Mouse (Mus musculus) embryonic facial prominence, embryonic 13.5 days (tissue): ENCODE data around the gene Zfp146. TPM values are rescaled to one million over a fixed set of nuclear protein-coding genes. Genes with fewer than 3 reads are reported as not detected.

Experiments
- ATAC-seq: fragments of 200-750 bp; cut with Nextera tagmentation; 2 replicates; pipeline ENCODE4 v1.8.0; 2017; ENCODE audit warnings: low read depth; ENCODE audit not compliant: insufficient number of reproducible peaks, insufficient read depth, low FRiP score, low TSS enrichment
- H3K27ac ChIP-seq: fragments of 300-500 bp; sonication (generic); 2 replicates; pipeline ENCODE4 v1.5.1; 2015; ENCODE audit warnings: moderate library complexity, mild to moderate bottlenecking, inconsistent platforms
- H3K27me3 ChIP-seq: fragments of 300-500 bp; sonication (generic); 2 replicates; pipeline ENCODE4 v1.6.1; 2015; ENCODE audit warnings: mild to moderate bottlenecking, inconsistent platforms
- H3K36me3 ChIP-seq: fragments of 300-500 bp; sonication (generic); 2 replicates; pipeline ENCODE4 v1.6.1; 2015; ENCODE audit warnings: mild to moderate bottlenecking, inconsistent platforms
- H3K4me1 ChIP-seq: fragments of 300-500 bp; sonication (generic); 2 replicates; pipeline ENCODE4 v1.6.1; 2015; ENCODE audit warnings: inconsistent platforms
- H3K4me2 ChIP-seq: fragments of 300-500 bp; sonication (generic); 2 replicates; pipeline ENCODE4 v1.6.1; 2015; ENCODE audit warnings: moderate library complexity, mild to moderate bottlenecking, inconsistent platforms
- H3K4me3 ChIP-seq: fragments of 300-500 bp; sonication (generic); 2 replicates; pipeline ENCODE4 v1.5.1; 2015; ENCODE audit warnings: mild to moderate bottlenecking, inconsistent platforms
- H3K9ac ChIP-seq: fragments of 300-500 bp; sonication (generic); 2 replicates; pipeline ENCODE4 v1.6.1; 2015; ENCODE audit warnings: mild to moderate bottlenecking, inconsistent platforms
- H3K9me3 ChIP-seq: fragments of 300-500 bp; sonication (generic); 2 replicates; pipeline ENCODE4 v1.6.1; 2016; ENCODE audit warnings: inconsistent platforms
- WGBS: fragments of 180-500 bp; shearing (Covaris S2); methylation state at CpG from one replicate; pipeline ENCODE4 v1.1.7; 2015; ENCODE audit warnings: mixed read lengths; 5-methylcytosine and 5-hydroxymethylcytosine counted together
- polyA plus RNA-seq: library from polyadenylated mRNA; unstranded; fragments of >200 nt; fragmentation: Nextera tagmentation; extraction: Ambion mirVana; gene quantifications from 2 replicates; pipeline ENCODE4 v1.2.1, GENCODE M21; 2015

The Zfp146 gene
- polyA plus RNA-seq, 1 experiment from 2014 or later, result 23.7 TPM

DNA sequence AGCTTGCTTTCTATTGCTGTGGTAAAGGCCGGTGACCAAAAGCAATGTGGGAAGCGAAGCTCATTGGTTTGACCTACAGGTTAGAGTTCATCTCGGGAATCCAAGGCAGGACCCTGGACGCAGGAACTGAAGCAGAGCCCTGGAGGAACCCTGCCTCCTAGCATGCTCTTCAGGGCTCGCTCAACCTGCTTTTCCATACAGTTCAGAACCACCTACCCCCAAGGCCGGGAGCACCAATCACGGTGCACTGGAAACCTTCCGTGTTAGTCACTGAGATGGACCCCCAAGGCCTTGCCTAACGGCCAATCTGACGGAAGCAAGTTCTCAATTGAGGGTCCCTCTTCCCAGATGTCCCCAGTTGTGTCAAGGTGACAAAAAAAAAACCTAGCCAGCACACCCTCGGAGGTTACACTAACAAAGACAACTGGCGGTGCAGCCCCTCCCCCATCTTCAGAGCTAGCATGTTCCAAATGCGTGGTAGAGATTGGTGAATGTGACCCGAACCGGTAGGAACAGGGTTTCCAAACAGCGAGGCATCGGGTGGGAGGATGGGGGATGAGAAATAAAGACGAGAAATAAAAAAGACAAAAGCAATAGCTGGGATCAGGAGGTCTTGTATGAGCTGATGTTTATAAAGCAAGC lies 30.1 kb upstream of the Zfp146 start:
- no peak for ATAC-seq
- Histone ChIP-seq H3K9ac (no peak overlapping the region), H3K36me3 (no peaks in the 10 kb centered on the region), H3K27me3 (no peaks in the 10 kb centered on the region), H3K27ac (no peak overlapping the region), H3K4me2 (no peak overlapping the region), H3K4me3 (no peak overlapping the region), H3K9me3 (no peaks in the 10 kb centered on the region), H3K4me1 (peaks cover 9% of the 10 kb centered on the region; the same call in 1 of the 2 replicates)
- 72% methylated on average over 18 of the region's 18 CpGs for WGBS

DNA sequence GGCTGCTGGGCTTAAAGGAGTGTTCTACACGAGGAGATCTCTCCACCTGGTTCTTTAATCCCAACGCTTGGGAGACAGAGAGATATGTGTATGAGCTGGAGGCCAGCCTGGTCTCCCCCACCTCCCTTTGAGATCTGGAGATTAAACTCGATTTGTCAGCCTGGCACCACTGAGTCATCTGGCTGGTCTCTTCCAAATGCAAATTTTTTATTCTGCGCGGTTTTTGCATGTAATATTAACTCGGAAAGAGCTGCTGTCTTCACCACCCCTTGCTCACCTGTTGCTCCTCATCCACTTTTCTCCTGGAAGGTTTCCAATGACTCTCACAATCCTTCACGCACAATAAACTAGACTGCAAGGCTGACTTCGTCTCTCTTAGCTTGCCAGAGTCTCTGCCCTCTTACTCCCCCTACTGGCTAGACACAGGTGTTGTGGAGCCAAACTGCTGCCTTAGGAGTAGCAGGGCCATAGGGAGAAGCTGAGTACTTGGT lies 29.0 kb upstream of the Zfp146 start, which contains the start of gene Capns1:
Gene Capns1 (minus strand): TSS at position 331 of the 491 bp plus-strand sequence.
- Histone ChIP-seq H3K9me3 (no peaks in the 10 kb centered on the region), H3K4me3 (peak within 1 kb of the TSS; percentile 11), H3K36me3 (no peaks in the 10 kb centered on the region), H3K4me1 (peaks cover 10% of the 10 kb centered on the region), H3K27ac (no peak within 1 kb of the TSS), H3K4me2 (peak within 1 kb of the TSS; percentile 39), H3K9ac (0 out of 2 replicates have a peak within 1 kb of the TSS, but pooled peaks have one; percentile 0), H3K27me3 (no peaks in the 10 kb centered on the region)
- ATAC-seq, result no peak
- WGBS, result 4% methylated on average over 8 of the region's 8 CpGs

DNA sequence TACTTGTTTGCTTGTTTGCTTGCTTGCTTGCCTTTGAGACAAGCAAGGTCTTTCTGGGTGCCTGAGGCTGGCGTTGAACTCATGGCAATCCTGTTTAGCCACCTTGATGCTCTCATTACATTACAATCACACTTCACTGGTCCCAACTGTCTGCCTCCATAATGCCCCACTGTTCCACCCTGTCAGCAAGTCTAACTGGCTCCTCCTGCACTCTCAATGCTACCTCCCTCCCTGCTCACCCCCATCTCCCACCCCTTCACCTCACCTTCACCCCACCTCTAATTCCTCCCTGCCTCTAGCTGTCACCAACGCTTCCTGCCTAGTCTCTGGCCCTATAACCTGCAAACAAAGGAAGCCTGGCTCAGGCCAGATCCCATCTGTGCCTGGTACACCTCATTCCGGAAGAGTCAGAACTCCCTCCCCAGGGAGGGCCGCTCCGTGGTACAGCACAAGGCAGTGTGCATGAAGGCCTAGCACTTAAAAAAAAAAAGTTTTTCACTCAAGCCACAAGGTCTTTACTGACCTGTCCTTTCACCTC lies 28.1 kb upstream of the Zfp146 start:
- ATAC-seq, result no peak
- H3K36me3 ChIP-seq, result 0 out of 2 replicates have a peak, but pooled peaks cover 1% of the 10 kb centered on the region
- no peak overlapping the region for H3K4me2 ChIP-seq
- WGBS, result 65% methylated on average over 5 of the region's 5 CpGs
- H3K4me1 ChIP-seq, result peaks cover 19% of the 10 kb centered on the region
- no peak overlapping the region for H3K27ac ChIP-seq
- H3K4me3 ChIP-seq, result no peak overlapping the region
- no peaks in the 10 kb centered on the region for H3K27me3 ChIP-seq
- 0 out of 2 replicates have a peak overlapping the region, but pooled peaks have one; percentile 21 for H3K9ac ChIP-seq
- H3K9me3 ChIP-seq, result no peaks in the 10 kb centered on the region

DNA sequence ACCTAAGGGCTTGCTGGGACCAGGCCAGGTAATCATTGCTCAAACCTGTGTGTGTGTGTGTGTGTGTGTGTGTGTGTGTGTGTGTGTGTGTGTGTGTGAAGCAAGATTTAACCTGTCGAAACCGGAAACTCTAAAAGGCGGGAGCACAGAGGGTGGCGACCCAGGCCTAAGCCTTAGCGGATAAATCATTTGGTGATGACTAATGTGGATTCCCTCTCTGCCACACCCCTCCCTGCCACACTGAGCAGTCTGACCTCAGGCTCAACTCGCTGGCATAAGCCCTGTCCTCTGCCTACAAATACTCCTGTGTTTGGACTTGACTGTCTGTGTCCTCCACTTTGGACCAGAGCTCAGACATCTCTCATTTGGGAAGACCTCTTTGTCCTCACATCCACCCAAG lies 26.6 kb upstream of the Zfp146 start:
- no peak for ATAC-seq
- H3K9me3 ChIP-seq, result no peaks in the 10 kb centered on the region
- H3K9ac ChIP-seq, result no peak overlapping the region
- no peaks in the 10 kb centered on the region for H3K27me3 ChIP-seq
- H3K4me3 ChIP-seq, result no peak overlapping the region
- H3K27ac ChIP-seq, result no peak overlapping the region
- WGBS, result 74% methylated on average over 6 of the region's 6 CpGs
- peaks cover 16% of the 10 kb centered on the region for H3K36me3 ChIP-seq
- H3K4me2 ChIP-seq, result no peak overlapping the region
- H3K4me1 ChIP-seq, result peaks cover 21% of the 10 kb centered on the region

DNA sequence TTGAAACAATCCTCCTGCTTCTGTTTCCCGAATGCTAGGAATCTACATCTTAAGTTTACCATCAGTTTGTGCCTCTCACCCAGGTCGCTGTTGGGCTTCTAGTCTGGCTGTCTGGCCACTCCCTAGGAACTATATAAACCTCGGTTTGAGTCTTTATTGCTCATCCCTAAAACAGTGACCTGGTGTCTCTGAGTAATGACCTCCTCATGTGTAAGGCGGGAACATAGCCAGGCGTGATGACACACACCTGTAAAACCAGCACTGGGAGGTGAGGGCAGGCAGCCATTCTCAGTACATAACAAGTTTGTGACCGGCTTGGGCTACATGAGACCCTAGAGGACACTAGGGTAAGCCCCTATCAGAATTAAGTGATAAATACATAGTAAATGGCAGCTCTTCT lies 25.9 kb upstream of the Zfp146 start:
- peaks cover 21% of the 10 kb centered on the region for H3K4me1 ChIP-seq
- 69% methylated on average over 6 of the region's 6 CpGs for WGBS
- H3K27me3 ChIP-seq, result no peaks in the 10 kb centered on the region
- H3K9me3 ChIP-seq, result no peaks in the 10 kb centered on the region
- H3K4me3 ChIP-seq, result peak overlapping the region; percentile 81; the same call in 1 of the 2 replicates
- no peak for ATAC-seq
- H3K4me2 ChIP-seq, result peak overlapping the region; percentile 80
- H3K27ac ChIP-seq, result no peak overlapping the region
- H3K9ac ChIP-seq, result no peak overlapping the region
- H3K36me3 ChIP-seq, result peaks cover 23% of the 10 kb centered on the region

DNA sequence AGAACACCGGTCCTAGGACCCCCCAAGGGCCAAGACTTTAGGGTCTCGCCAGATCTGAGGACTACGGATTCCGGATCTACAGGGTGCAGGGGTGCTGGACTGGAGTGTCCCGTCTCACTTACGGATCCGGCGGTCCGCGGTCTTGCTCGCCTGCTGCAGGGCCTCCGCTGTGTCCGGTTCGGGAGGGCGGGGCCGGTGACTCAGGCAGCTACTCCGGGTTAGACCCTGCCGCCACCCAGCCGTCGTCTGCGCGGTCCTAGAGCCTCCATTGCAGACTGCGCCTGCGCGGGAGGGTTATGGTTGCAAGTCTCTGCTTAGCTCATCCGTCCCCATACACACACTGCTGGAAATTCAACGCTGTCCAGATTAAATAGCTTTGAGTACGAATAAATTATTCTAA lies 25.3 kb upstream of the Zfp146 start:
- WGBS, result under 1% methylated on average over 28 of the region's 28 CpGs
- Histone ChIP-seq H3K27ac (peak overlapping the region; percentile 90), H3K4me2 (peak overlapping the region; percentile 80), H3K9ac (peak overlapping the region; percentile 84), H3K27me3 (no peaks in the 10 kb centered on the region), H3K4me3 (peak overlapping the region; percentile 81), H3K36me3 (peaks cover 29% of the 10 kb centered on the region), H3K9me3 (no peaks in the 10 kb centered on the region), H3K4me1 (peaks cover 21% of the 10 kb centered on the region)
- peak; percentile 76 for ATAC-seq

DNA sequence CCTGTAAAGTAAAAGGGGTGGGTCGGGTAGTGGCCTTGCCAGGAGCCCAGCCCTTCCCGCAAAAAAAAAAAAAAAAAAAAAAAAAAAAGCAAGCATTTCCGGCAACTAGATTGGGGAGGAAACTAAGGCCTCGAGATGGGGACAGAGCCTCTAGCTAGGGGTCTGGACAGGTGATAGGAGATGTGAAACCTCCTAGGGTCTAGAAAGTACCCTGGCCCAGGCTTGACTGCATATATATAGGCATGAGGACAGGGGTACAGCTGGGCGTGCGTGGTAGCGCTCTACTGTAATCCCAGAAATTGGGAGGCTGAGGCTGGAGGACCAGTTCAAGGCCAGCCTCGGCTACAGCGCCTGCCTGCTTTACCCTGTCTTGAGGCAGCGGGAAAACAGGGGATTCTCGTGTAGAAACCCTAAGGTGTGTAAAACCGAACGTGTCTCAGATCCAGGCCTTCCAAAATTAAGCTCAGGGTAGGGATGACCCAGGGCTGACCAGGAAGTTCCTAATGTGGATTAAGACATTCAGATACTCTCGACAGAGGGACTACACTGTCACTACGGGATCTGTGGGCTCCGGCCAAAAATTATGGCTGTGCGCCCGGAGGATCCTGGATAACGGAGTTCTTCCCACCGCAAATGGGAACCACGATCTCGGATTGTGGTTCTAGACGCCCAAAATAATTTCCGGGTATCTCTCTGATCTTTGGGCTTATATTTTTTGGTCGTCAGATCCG lies 24.7 kb upstream of the Zfp146 start:
- ATAC-seq, result no peak

DNA sequence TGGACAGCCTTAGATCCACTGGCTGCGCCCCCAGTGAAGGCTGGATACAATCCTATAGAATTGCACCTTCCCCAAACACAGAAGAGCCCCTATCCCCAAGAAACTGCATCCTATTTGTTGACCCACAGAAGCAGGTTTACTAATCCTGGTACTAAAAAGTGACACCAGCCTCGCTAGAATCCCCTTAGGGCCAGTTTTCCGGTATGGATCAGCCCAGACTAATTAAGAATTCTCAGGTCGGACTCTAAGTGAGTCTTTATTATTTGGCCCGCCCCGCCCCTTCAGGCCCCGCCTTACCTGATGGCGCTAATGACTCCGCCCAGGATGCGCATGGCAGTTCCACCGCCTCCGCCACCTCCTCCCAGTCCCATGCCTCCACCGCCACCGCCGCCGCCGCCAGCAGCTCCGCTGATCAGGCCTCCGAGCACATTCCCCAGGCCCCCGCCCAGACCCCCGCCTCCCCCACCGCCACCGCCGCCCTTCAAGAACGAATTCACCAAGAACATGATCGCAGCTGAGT lies 24.1 kb upstream of the Zfp146 start:
- Histone ChIP-seq H3K9me3 (no peaks in the 10 kb centered on the region), H3K4me1 (peaks cover 21% of the 10 kb centered on the region), H3K36me3 (peaks cover 37% of the 10 kb centered on the region), H3K27me3 (no peaks in the 10 kb centered on the region), H3K4me2 (peak overlapping the region; percentile 80), H3K27ac (peak overlapping the region; percentile 90), H3K4me3 (peak overlapping the region; percentile 81), H3K9ac (peak overlapping the region; percentile 84)
- peak; percentile 33; the same call in 1 of the 2 replicates for ATAC-seq
- 1% methylated on average over 23 of the region's 26 CpGs for WGBS

More for the DNA sequence above, 24.7 kb upstream of the Zfp146 start:
- H3K4me2 ChIP-seq, result peak overlapping the region; percentile 80
- H3K27me3 ChIP-seq, result no peaks in the 10 kb centered on the region
- under 1% methylated on average over 26 of the region's 26 CpGs for WGBS
- peaks cover 21% of the 10 kb centered on the region for H3K4me1 ChIP-seq
- peak overlapping the region; percentile 84 for H3K9ac ChIP-seq
- H3K4me3 ChIP-seq, result peak overlapping the region; percentile 81
- no peaks in the 10 kb centered on the region for H3K9me3 ChIP-seq
- H3K36me3 ChIP-seq, result peaks cover 31% of the 10 kb centered on the region
- H3K27ac ChIP-seq, result peak overlapping the region; percentile 90

DNA sequence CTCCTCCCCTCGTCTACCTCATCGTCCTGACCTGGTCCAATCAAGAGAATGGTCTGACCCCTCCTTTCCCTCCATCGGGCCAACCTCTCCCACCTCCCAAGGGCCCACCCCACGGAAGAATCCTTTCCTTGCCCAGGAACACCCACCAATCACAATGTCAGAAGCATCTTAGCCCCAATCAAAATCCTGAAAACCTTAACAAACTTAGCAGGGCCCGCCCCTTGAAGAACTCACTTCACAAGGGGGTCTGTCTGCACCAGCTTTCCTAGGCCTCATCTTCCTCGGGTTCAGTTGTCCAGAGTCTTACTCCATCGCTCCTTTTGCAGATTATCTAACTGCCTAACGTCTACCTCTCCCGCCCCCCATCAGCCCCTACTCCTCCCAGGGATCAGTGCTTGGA lies 23.5 kb upstream of the Zfp146 start:
- peaks cover 21% of the 10 kb centered on the region for H3K4me1 ChIP-seq
- H3K4me2 ChIP-seq, result peak overlapping the region; percentile 80
- peak overlapping the region; percentile 81 for H3K4me3 ChIP-seq
- H3K27ac ChIP-seq, result peak overlapping the region; percentile 90
- no peaks in the 10 kb centered on the region for H3K9me3 ChIP-seq
- 20% methylated on average over 9 of the region's 9 CpGs for WGBS
- ATAC-seq, result 0 out of 2 replicates have a peak, but pooled peaks have one; percentile 38
- H3K9ac ChIP-seq, result peak overlapping the region; percentile 84
- H3K36me3 ChIP-seq, result peaks cover 43% of the 10 kb centered on the region
- no peaks in the 10 kb centered on the region for H3K27me3 ChIP-seq

DNA sequence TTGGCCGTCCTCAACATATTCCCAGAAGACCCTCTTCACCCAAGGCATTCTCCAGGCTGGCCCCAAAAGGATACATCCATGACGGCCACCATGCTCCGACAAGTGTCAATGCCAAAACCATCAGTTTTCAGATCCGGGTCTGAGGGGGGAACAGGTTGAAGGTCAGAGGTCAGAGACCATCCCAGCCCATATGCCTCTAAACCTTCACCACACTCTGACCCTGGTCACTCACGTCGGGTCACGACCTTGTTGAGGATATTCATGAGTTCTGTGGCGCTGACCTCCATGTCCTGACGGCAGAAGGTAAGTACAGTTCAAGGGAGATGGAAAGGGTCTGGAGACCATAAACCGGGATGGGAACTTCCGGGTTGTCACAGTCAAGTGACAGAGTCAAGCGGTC lies 22.5 kb upstream of the Zfp146 start:
- peak overlapping the region; percentile 80 for H3K4me2 ChIP-seq
- peaks cover 21% of the 10 kb centered on the region for H3K4me1 ChIP-seq
- no peaks in the 10 kb centered on the region for H3K9me3 ChIP-seq
- no peaks in the 10 kb centered on the region for H3K27me3 ChIP-seq
- no peak overlapping the region for H3K9ac ChIP-seq
- WGBS, result 88% methylated on average over 12 of the region's 12 CpGs
- ATAC-seq, result no peak
- no peak overlapping the region for H3K27ac ChIP-seq
- H3K36me3 ChIP-seq, result peaks cover 53% of the 10 kb centered on the region
- 0 out of 2 replicates have a peak overlapping the region, but pooled peaks have one; percentile 81 for H3K4me3 ChIP-seq

DNA sequence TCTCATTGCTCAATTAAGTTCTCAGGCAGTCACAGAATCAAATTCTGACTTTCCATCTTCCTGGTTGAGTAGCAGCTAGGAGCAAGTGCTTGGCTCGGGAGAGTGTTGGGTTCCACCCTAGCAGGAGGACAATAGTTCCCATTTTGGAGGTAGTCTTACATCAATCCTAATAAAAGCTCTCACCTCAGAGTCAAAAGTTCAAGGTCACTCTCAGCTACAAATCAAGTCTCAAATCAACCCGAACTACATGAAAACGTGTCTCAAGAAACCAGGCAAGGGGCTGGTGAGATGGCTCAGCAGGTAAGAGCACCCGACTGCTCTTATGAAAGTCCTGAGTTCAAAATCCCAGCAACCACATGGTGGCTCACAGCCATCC lies 19.6 kb upstream of the Zfp146 start:
- no peak overlapping the region for H3K9ac ChIP-seq
- no peak overlapping the region for H3K4me3 ChIP-seq
- H3K4me1 ChIP-seq, result peaks cover 16% of the 10 kb centered on the region
- no peak overlapping the region for H3K27ac ChIP-seq
- no peak overlapping the region for H3K4me2 ChIP-seq
- ATAC-seq, result no peak
- no peaks in the 10 kb centered on the region for H3K27me3 ChIP-seq
- 84% methylated on average over 4 of the region's 4 CpGs for WGBS
- H3K9me3 ChIP-seq, result no peaks in the 10 kb centered on the region
- peaks cover 75% of the 10 kb centered on the region for H3K36me3 ChIP-seq
